In genomic region chr7:101321218-101321827, GRCm38 (mm10) we compare ENCODE assay signal across 8 mouse cellular contexts. TPM values are rescaled to one million over a fixed set of nuclear protein-coding genes. Genes with fewer than 3 reads are reported as not detected.
DNase-seq lines count a peak whose midpoint lies in the region; ATAC-seq and TF ChIP-seq lines count a peak whose summit lies in the region.

No protein-coding gene starts in this region.

- peak overlapping the region; percentile 98 for H3K4me2 ChIP-seq in embryonic facial prominence, embryonic 11.5 days (ENCODE audit: low read depth, low read length)
- H3K4me2 ChIP-seq in hindbrain, embryonic 14.5 days (replicated peaks), result peak overlapping the region; percentile 91
- peak overlapping the region; percentile 96 for H3K4me2 ChIP-seq in limb, embryonic 15.5 days
- H3K4me2 ChIP-seq in midbrain, embryonic 15.5 days, result peak overlapping the region; percentile 100

- CTCF ChIA-PET in Patski (lab: Charles Lee), result interaction anchor here (1.2 to 1.6 kb wide), 3 partner anchors 10 to 46 kb away, joined by 4 to 9 read pairs (median 8); no protein-coding TSS in a partner anchor

- H3K9ac ChIP-seq in embryonic facial prominence, embryonic 11.5 days (replicated peaks; ENCODE audit: low read length), result peak overlapping the region; percentile 71
- H3K9ac ChIP-seq in hindbrain, embryonic 14.5 days, result peak overlapping the region; percentile 70
- peak overlapping the region; percentile 55 for H3K9ac ChIP-seq in limb, embryonic 15.5 days
- peak overlapping the region; percentile 65 for H3K9ac ChIP-seq in midbrain, embryonic 15.5 days

- intact Hi-C loops in left cerebral cortex, postnatal 25 days (cut with DNase I), result no loop called here

- peak; percentile 56 for ATAC-seq in CD4-positive, CD25-positive, alpha-beta regulatory T cell, adult 4 months
- peak; percentile 45 for ATAC-seq in Patski
- peak; percentile 64 for ATAC-seq in embryonic facial prominence, embryonic 11.5 days (replicated peaks; ENCODE audit: insufficient number of reproducible peaks, low FRiP score, low TSS enrichment, low read depth)
- peak; percentile 56 for ATAC-seq in hindbrain, embryonic 14.5 days (ENCODE audit: low FRiP score)
- ATAC-seq in limb, embryonic 15.5 days (ENCODE audit: insufficient number of reproducible peaks, low FRiP score, low TSS enrichment, low read depth), result peak; percentile 31; the same call in 1 of the 2 replicates
- ATAC-seq in midbrain, embryonic 15.5 days (replicated peaks), result peak; percentile 75

- no peak for DNase-seq in Patski (ENCODE audit: low read depth, low spot score)
- DNase-seq in embryonic facial prominence, embryonic 11.5 days (ENCODE audit: low spot score), result peak; percentile 59
- peak; percentile 50 for DNase-seq in hindbrain, embryonic 14.5 days (ENCODE audit: low spot score)
- DNase-seq in testis, postnatal 10 days (ENCODE audit: low spot score), result peak; percentile 67
- no peak for DNase-seq in left cerebral cortex, postnatal 25 days (ENCODE audit: low spot score in 2 of 2)

- in situ Hi-C loops in Patski (cut with MboI; ENCODE audit: low pct_unique_long_range_greater_than_20kb), result no loop called here

- H3K27me3 ChIP-seq in Patski, result no peaks in the 10 kb centered on the region
- H3K27me3 ChIP-seq in embryonic facial prominence, embryonic 11.5 days (ENCODE audit: control insufficient read depth, insufficient read depth, low read length), result peaks cover 6% of the 10 kb centered on the region
- 0 out of 2 replicates have a peak, but pooled peaks cover 3% of the 10 kb centered on the region for H3K27me3 ChIP-seq in hindbrain, embryonic 14.5 days (ENCODE audit: control insufficient read depth, insufficient read depth, low read length)
- no peaks in the 10 kb centered on the region for H3K27me3 ChIP-seq in limb, embryonic 15.5 days
- peaks cover 19% of the 10 kb centered on the region for H3K27me3 ChIP-seq in midbrain, embryonic 15.5 days (replicated peaks)

- no peaks in the 10 kb centered on the region for H3K36me3 ChIP-seq in embryonic facial prominence, embryonic 11.5 days (replicated peaks; ENCODE audit: control insufficient read depth, insufficient read depth, low read depth, low read length)
- no peaks in the 10 kb centered on the region for H3K36me3 ChIP-seq in hindbrain, embryonic 14.5 days (replicated peaks; ENCODE audit: control insufficient read depth, insufficient read depth)
- 0 out of 2 replicates have a peak, but pooled peaks cover 6% of the 10 kb centered on the region for H3K36me3 ChIP-seq in limb, embryonic 15.5 days
- no peaks in the 10 kb centered on the region for H3K36me3 ChIP-seq in midbrain, embryonic 15.5 days (replicated peaks)

- POLR2A ChIA-PET in Patski (lab: Charles Lee), result interaction anchor here (0.6 to 1.4 kb wide), 4 partner anchors 10 to 47 kb away, joined by 3 to 9 read pairs (median 4); no protein-coding TSS in a partner anchor

- peak overlapping the region; percentile 83 for H3K4me3 ChIP-seq in embryonic facial prominence, embryonic 11.5 days (ENCODE audit: low read depth, low read length)
- H3K4me3 ChIP-seq in hindbrain, embryonic 14.5 days (replicated peaks; ENCODE audit: low read length), result peak overlapping the region; percentile 78
- H3K4me3 ChIP-seq in limb, embryonic 15.5 days, result peak overlapping the region; percentile 72
- H3K4me3 ChIP-seq in midbrain, embryonic 15.5 days, result peak overlapping the region; percentile 85

- no peak for TF ChIP-seq CTCF in Patski (IDR thresholded peaks at IDR 0.05)

- H3K27ac ChIP-seq in embryonic facial prominence, embryonic 11.5 days (replicated peaks; ENCODE audit: low read depth, low read length), result no peak overlapping the region; the same call in 1 of the 2 replicates
- no peak overlapping the region for H3K27ac ChIP-seq in hindbrain, embryonic 14.5 days
- H3K27ac ChIP-seq in limb, embryonic 15.5 days, result peak overlapping the region; percentile 61
- H3K27ac ChIP-seq in midbrain, embryonic 15.5 days, result no peak overlapping the region

- 1% methylated on average over 41 of the region's 61 CpGs for WGBS in embryonic facial prominence, embryonic 11.5 days
- 1% methylated on average over 38 of the region's 61 CpGs for WGBS in hindbrain, embryonic 14.5 days
- WGBS in limb, embryonic 15.5 days, result 1% methylated on average over 46 of the region's 61 CpGs
- 1% methylated on average over 49 of the region's 61 CpGs for WGBS in midbrain, embryonic 15.5 days

- no peaks in the 10 kb centered on the region; the same call in 1 of the 2 replicates for H3K4me1 ChIP-seq in embryonic facial prominence, embryonic 11.5 days (ENCODE audit: control insufficient read depth, insufficient read depth, low read length)
- 0 out of 2 replicates have a peak, but pooled peaks cover 6% of the 10 kb centered on the region for H3K4me1 ChIP-seq in hindbrain, embryonic 14.5 days (replicated peaks; ENCODE audit: control insufficient read depth, insufficient read depth, low read length)
- H3K4me1 ChIP-seq in limb, embryonic 15.5 days, result peaks cover 27% of the 10 kb centered on the region
- peaks cover 20% of the 10 kb centered on the region for H3K4me1 ChIP-seq in midbrain, embryonic 15.5 days

- H3K9me3 ChIP-seq in embryonic facial prominence, embryonic 11.5 days (replicated peaks; ENCODE audit: control insufficient read depth, low read length), result no peaks in the 10 kb centered on the region
- no peaks in the 10 kb centered on the region for H3K9me3 ChIP-seq in hindbrain, embryonic 14.5 days (ENCODE audit: control insufficient read depth, low read length)
- no peaks in the 10 kb centered on the region for H3K9me3 ChIP-seq in limb, embryonic 15.5 days
- H3K9me3 ChIP-seq in midbrain, embryonic 15.5 days, result no peaks in the 10 kb centered on the region

RNA-seq across cellular contexts. Expression of gene Stard10, which starts 4.4 kb away (rescaled TPM):
- polyA plus RNA-seq in CD4-positive, CD25-positive, alpha-beta regulatory T cell, adult 4 months (2017; shearing (Covaris generic)), result 1 to 10 TPM in 1 of 2 experiments, under 1 TPM in 1; 0.76 to 4.8 TPM
- polyA plus RNA-seq in Patski (2021), result 68.5 TPM
- 13.5 and 15.6 TPM in 2 replicates for polyA plus RNA-seq in embryonic facial prominence, embryonic 11.5 days (2014; fragmentation: Nextera tagmentation; extraction: Ambion mirVana)
- 12.7 and 14.3 TPM in 2 replicates for polyA plus RNA-seq in hindbrain, embryonic 14.5 days (2014; fragmentation: Nextera tagmentation; extraction: Ambion mirVana)
- polyA plus RNA-seq in limb, embryonic 15.5 days (2015; fragmentation: Nextera tagmentation; extraction: Ambion mirVana), result 27.7 and 30.0 TPM in 2 replicates
- polyA plus RNA-seq in midbrain, embryonic 15.5 days (2015; fragmentation: Nextera tagmentation; extraction: Ambion mirVana), result 8.7 and 9.6 TPM in 2 replicates
- total RNA-seq in left cerebral cortex, postnatal 25 days (2021), result 10 to 100 TPM; 60.4 to 66.1 TPM

RNA-seq across cellular contexts. Expression of gene Atg16l2, which starts 19.3 kb away (rescaled TPM):
- polyA plus RNA-seq in CD4-positive, CD25-positive, alpha-beta regulatory T cell, adult 4 months (2017; shearing (Covaris generic)), result 10 to 100 TPM; 46.7 to 58.1 TPM
- 39.5 TPM for polyA plus RNA-seq in Patski (2021)
- 7.2 and 7.3 TPM in 2 replicates for polyA plus RNA-seq in embryonic facial prominence, embryonic 11.5 days (2014; fragmentation: Nextera tagmentation; extraction: Ambion mirVana)
- polyA plus RNA-seq in hindbrain, embryonic 14.5 days (2014; fragmentation: Nextera tagmentation; extraction: Ambion mirVana), result 19.3 and 21.3 TPM in 2 replicates
- 17.1 and 19.4 TPM in 2 replicates for polyA plus RNA-seq in limb, embryonic 15.5 days (2015; fragmentation: Nextera tagmentation; extraction: Ambion mirVana)
- 26.1 and 26.9 TPM in 2 replicates for polyA plus RNA-seq in midbrain, embryonic 15.5 days (2015; fragmentation: Nextera tagmentation; extraction: Ambion mirVana)
- total RNA-seq in left cerebral cortex, postnatal 25 days (2021), result 10 to 100 TPM; 49.9 to 59.4 TPM

RNA-seq across cellular contexts. Expression of gene Arap1, which starts 26.5 kb away (rescaled TPM):
- polyA plus RNA-seq in CD4-positive, CD25-positive, alpha-beta regulatory T cell, adult 4 months (2017; shearing (Covaris generic)), result 10 to 100 TPM; 35.9 to 67.2 TPM
- 31.1 TPM for polyA plus RNA-seq in Patski (2021)
- polyA plus RNA-seq in embryonic facial prominence, embryonic 11.5 days (2014; fragmentation: Nextera tagmentation; extraction: Ambion mirVana), result 13.5 and 14.1 TPM in 2 replicates
- polyA plus RNA-seq in hindbrain, embryonic 14.5 days (2014; fragmentation: Nextera tagmentation; extraction: Ambion mirVana), result 11.3 and 11.5 TPM in 2 replicates
- polyA plus RNA-seq in limb, embryonic 15.5 days (2015; fragmentation: Nextera tagmentation; extraction: Ambion mirVana), result 85.0 and 85.6 TPM in 2 replicates
- 10.4 and 10.6 TPM in 2 replicates for polyA plus RNA-seq in midbrain, embryonic 15.5 days (2015; fragmentation: Nextera tagmentation; extraction: Ambion mirVana)
- 10 to 100 TPM; 17.9 to 19.9 TPM for total RNA-seq in left cerebral cortex, postnatal 25 days (2021)

Comparison
In these comparisons a context has a peak if more than half of its experiments do, and no peak if none do; other contexts are left out.
1. DNase-seq: peak in embryonic facial prominence, embryonic 11.5 days (single experiment), hindbrain, embryonic 14.5 days (single experiment) and testis, postnatal 10 days (single experiment); none in Patski (single experiment) and left cerebral cortex, postnatal 25 days (0 of 2).
2. Peak in every context shown above with its lines, with median percentiles within 50 percentile points of each other: ATAC-seq, H3K4me2 ChIP-seq, H3K4me3 ChIP-seq and H3K9ac ChIP-seq.